Mouse (Mus musculus): Measurements from ENCODE around the gene Olfr610.
"Not testable (repeated sequence)": the region's sequence is repeated elsewhere in the genome, so short reads cannot be mapped to it uniquely, and the experiment has no call there.

Olfr610 gene

GRCm38 (mm10) chr7:103512022-103512421, at the start of gene Olfr610:
Olfr610 (minus strand) TSS chr7:103512122.
- DNase-seq = no peak

GRCm38 (mm10) chr7:103555779-103556178, 43.9 kb upstream of the Olfr610 start, which contains the start of gene Olfr615:
Olfr615 (plus strand) TSS chr7:103556079.
- DNase-seq = no peak

GRCm38 (mm10) chr7:103547774-103548173, 35.9 kb upstream of the Olfr610 start, which contains the start of gene Olfr613:
Olfr613 (plus strand) TSS chr7:103548074.
- DNase-seq = no peak

GRCm38 (mm10) chr7:103542617-103543016, 30.7 kb upstream of the Olfr610 start, which contains the start of gene Olfr612:
Olfr612 (minus strand) TSS chr7:103542717.
- DNase-seq = not testable (repeated sequence)

- DNase-seq = not testable (repeated sequence)
These were observed 8.8 kb upstream of the Olfr610 start, which contains the start of gene Olfr611 for GRCm38 (mm10) chr7:103520746-103521145. Olfr611 (minus strand) TSS chr7:103520846.

GRCm38 (mm10) chr7:103497962-103498361, 14.0 kb downstream of the Olfr610 start, which contains the start of gene Olfr609:
Olfr609 (minus strand) TSS chr7:103498062.
- DNase-seq = no peak

- not testable (repeated sequence) for DNase-seq
These were observed 34.8 kb downstream of the Olfr610 start for GRCm38 (mm10) chr7:103477106-103477505.

GRCm38 (mm10) chr7:103469577-103469976, 42.3 kb downstream of the Olfr610 start, which contains the start of gene Olfr608:
Olfr608 (plus strand) TSS chr7:103469877.
- DNase-seq = no peak

GRCm38 (mm10) chr7:103460590-103460989, 51.3 kb downstream of the Olfr610 start:
- no peak for DNase-seq

Data from cerebellum, postnatal 10 days (tissue).